Mouse (Mus musculus) limb, embryonic 13.5 days (tissue): ENCODE measurements around the gene Tenm2. TPM values are rescaled to one million over a fixed set of nuclear protein-coding genes. Genes with fewer than 3 reads are reported as not detected.

Experiments
- ATAC-seq: fragments of 200-750 bp; cut with Nextera tagmentation; 2 replicates; pipeline ENCODE4 v1.8.0; 2017; ENCODE audit warnings: low read depth, moderate number of reproducible peaks, moderate TSS enrichment; ENCODE audit not compliant: low FRiP score
- H3K27ac ChIP-seq: fragments of 300-500 bp; sonication (generic); 2 replicates; pipeline ENCODE4 v1.5.1; 2015; ENCODE audit warnings: inconsistent platforms, mild to moderate bottlenecking, moderate library complexity
- H3K27me3 ChIP-seq: fragments of 300-500 bp; sonication (generic); 2 replicates; pipeline ENCODE4 v1.6.1; 2015; ENCODE audit warnings: mild to moderate bottlenecking, inconsistent platforms
- H3K36me3 ChIP-seq: fragments of 300-500 bp; sonication (generic); 2 replicates; pipeline ENCODE4 v1.6.1; 2015; ENCODE audit warnings: inconsistent platforms, mild to moderate bottlenecking, moderate library complexity
- H3K4me1 ChIP-seq: fragments of 300-500 bp; sonication (generic); 2 replicates; pipeline ENCODE4 v1.6.1; 2015; ENCODE audit warnings: inconsistent platforms
- H3K4me2 ChIP-seq: fragments of 300-500 bp; sonication (generic); replicated peaks from 2 replicates; pipeline ENCODE4 v1.6.1; 2015; ENCODE audit warnings: inconsistent platforms, mild to moderate bottlenecking, moderate library complexity
- H3K4me3 ChIP-seq: fragments of 300-500 bp; sonication (generic); 2 replicates; pipeline ENCODE4 v1.5.1; 2015; ENCODE audit warnings: moderate library complexity, mild to moderate bottlenecking, inconsistent platforms
- H3K9ac ChIP-seq: fragments of 300-500 bp; sonication (generic); 2 replicates; pipeline ENCODE4 v1.6.1; 2015; ENCODE audit warnings: mild to moderate bottlenecking, inconsistent platforms
- H3K9me3 ChIP-seq: fragments of 300-500 bp; sonication (generic); 2 replicates; pipeline ENCODE4 v1.6.1; 2016; ENCODE audit warnings: inconsistent platforms
- WGBS: fragments of 180-500 bp; shearing (Covaris S2); methylation state at CpG from one replicate; pipeline ENCODE4 v1.1.7; 2015; 5-methylcytosine and 5-hydroxymethylcytosine counted together
- polyA plus RNA-seq: library from polyadenylated mRNA; unstranded; fragments of >200 nt; fragmentation: Nextera tagmentation; extraction: Ambion mirVana; gene quantifications from 2 replicates; pipeline ENCODE4 v1.2.1, GENCODE M21; 2015

Tenm2 gene
- polyA plus RNA-seq, 1 experiment from 2014 or later = 6.4 TPM

- no peak overlapping the region for H3K4me3 ChIP-seq
- no peaks in the 10 kb centered on the region for H3K27me3 ChIP-seq
- H3K9ac ChIP-seq = no peak overlapping the region
- H3K27ac ChIP-seq = peak overlapping the region; percentile 3; the same call in 1 of the 2 replicates
- no peaks in the 10 kb centered on the region for H3K9me3 ChIP-seq
- 0 out of 2 replicates have a peak, but pooled peaks have one; percentile 44 for ATAC-seq
- no peaks in the 10 kb centered on the region for H3K36me3 ChIP-seq
- whole genome bisulfite sequencing = 67% methylated on average over 17 of the region's 17 CpGs
- H3K4me2 ChIP-seq = no peak overlapping the region
- peaks cover 15% of the 10 kb centered on the region for H3K4me1 ChIP-seq
Observed at GRCm38 (mm10) chr11:36264776-36265466, 970.8 kb downstream of the Tenm2 start.

- Histone ChIP-seq H3K9ac (no peak overlapping the region), H3K4me2 (0 out of 2 replicates have a peak overlapping the region, but pooled peaks have one; percentile 7), H3K27ac (no peak overlapping the region), H3K27me3 (no peaks in the 10 kb centered on the region), H3K36me3 (no peaks in the 10 kb centered on the region), H3K4me1 (peaks cover 15% of the 10 kb centered on the region), H3K9me3 (no peaks in the 10 kb centered on the region), H3K4me3 (no peak overlapping the region)
- 40% methylated on average over 10 of the region's 10 CpGs for WGBS
- no peak for ATAC-seq
Observed at GRCm38 (mm10) chr11:36263840-36264239, 971.9 kb downstream of the Tenm2 start.

GRCm38 (mm10) chr11:36257187-36257586, 978.6 kb downstream of the Tenm2 start:
- peak; percentile 8; the same call in 1 of the 2 replicates for ATAC-seq
- H3K4me2 ChIP-seq = peak overlapping the region; percentile 30
- H3K4me3 ChIP-seq = no peak overlapping the region
- peak overlapping the region; percentile 16; the same call in 1 of the 2 replicates for H3K27ac ChIP-seq
- no peaks in the 10 kb centered on the region for H3K27me3 ChIP-seq
- H3K4me1 ChIP-seq = peaks cover 17% of the 10 kb centered on the region
- no peak overlapping the region for H3K9ac ChIP-seq
- no peaks in the 10 kb centered on the region for H3K36me3 ChIP-seq
- peaks cover 5% of the 10 kb centered on the region; the same call in 1 of the 2 replicates for H3K9me3 ChIP-seq
- WGBS = 26% methylated on average over 5 of the region's 5 CpGs

- ATAC-seq = no peak
- H3K9ac ChIP-seq = no peak overlapping the region
- H3K4me2 ChIP-seq = peak overlapping the region; percentile 30
- no peak overlapping the region for H3K4me3 ChIP-seq
- 38% methylated on average over 5 of the region's 5 CpGs for WGBS
- H3K4me1 ChIP-seq = peaks cover 17% of the 10 kb centered on the region
- no peaks in the 10 kb centered on the region for H3K27me3 ChIP-seq
- H3K9me3 ChIP-seq = peaks cover 5% of the 10 kb centered on the region; the same call in 1 of the 2 replicates
- H3K27ac ChIP-seq = peak overlapping the region; percentile 16; the same call in 1 of the 2 replicates
- H3K36me3 ChIP-seq = no peaks in the 10 kb centered on the region
Observed at GRCm38 (mm10) chr11:36256747-36257146, 979.0 kb downstream of the Tenm2 start.

- WGBS = 89% methylated on average over 2 of the region's 2 CpGs
- no peak for ATAC-seq
- Histone ChIP-seq H3K9ac (no peak overlapping the region), H3K4me1 (peaks cover 17% of the 10 kb centered on the region), H3K9me3 (peaks cover 5% of the 10 kb centered on the region; the same call in 1 of the 2 replicates), H3K4me3 (no peak overlapping the region), H3K4me2 (no peak overlapping the region), H3K27me3 (no peaks in the 10 kb centered on the region), H3K36me3 (no peaks in the 10 kb centered on the region), H3K27ac (no peak overlapping the region)
Observed at GRCm38 (mm10) chr11:36254019-36254418, 981.7 kb downstream of the Tenm2 start.

GRCm38 (mm10) chr11:36250111-36250510, 985.7 kb downstream of the Tenm2 start:
- Histone ChIP-seq H3K9me3 (peaks cover 5% of the 10 kb centered on the region; the same call in 1 of the 2 replicates), H3K27ac (no peak overlapping the region), H3K9ac (no peak overlapping the region), H3K4me3 (no peak overlapping the region), H3K4me2 (no peak overlapping the region), H3K36me3 (no peaks in the 10 kb centered on the region), H3K27me3 (no peaks in the 10 kb centered on the region), H3K4me1 (peaks cover 3% of the 10 kb centered on the region; the same call in 1 of the 2 replicates)
- no peak for ATAC-seq
- 84% methylated on average over 7 of the region's 7 CpGs for WGBS

- H3K36me3 ChIP-seq = no peaks in the 10 kb centered on the region
- no peak overlapping the region for H3K4me3 ChIP-seq
- H3K27ac ChIP-seq = no peak overlapping the region
- H3K4me2 ChIP-seq = no peak overlapping the region
- peaks cover 17% of the 10 kb centered on the region for H3K4me1 ChIP-seq
- no peak for ATAC-seq
- H3K9ac ChIP-seq = no peak overlapping the region
- H3K9me3 ChIP-seq = no peaks in the 10 kb centered on the region
- 70% methylated on average over 3 of the region's 3 CpGs for WGBS
- no peaks in the 10 kb centered on the region for H3K27me3 ChIP-seq
Observed at GRCm38 (mm10) chr11:36246152-36246551, 989.6 kb downstream of the Tenm2 start.

- no peaks in the 10 kb centered on the region for H3K27me3 ChIP-seq
- no peak overlapping the region for H3K4me3 ChIP-seq
- WGBS = 79% methylated on average over 11 of the region's 11 CpGs
- H3K4me2 ChIP-seq = no peak overlapping the region
- H3K27ac ChIP-seq = no peak overlapping the region
- no peaks in the 10 kb centered on the region for H3K36me3 ChIP-seq
- no peak overlapping the region for H3K9ac ChIP-seq
- ATAC-seq = no peak
- no peaks in the 10 kb centered on the region for H3K9me3 ChIP-seq
- H3K4me1 ChIP-seq = peaks cover 17% of the 10 kb centered on the region
Observed at GRCm38 (mm10) chr11:36244491-36244882, 991.3 kb downstream of the Tenm2 start.

GRCm38 (mm10) chr11:36243747-36244490, 991.8 kb downstream of the Tenm2 start:
- peak; percentile 28; the same call in 1 of the 2 replicates for ATAC-seq
- Histone ChIP-seq H3K27me3 (no peaks in the 10 kb centered on the region), H3K36me3 (no peaks in the 10 kb centered on the region), H3K9ac (no peak overlapping the region), H3K4me1 (peaks cover 17% of the 10 kb centered on the region), H3K27ac (peak overlapping the region; percentile 33; the same call in 1 of the 2 replicates), H3K9me3 (no peaks in the 10 kb centered on the region), H3K4me3 (no peak overlapping the region), H3K4me2 (peak overlapping the region; percentile 27; the same call in 1 of the 2 replicates)
- 46% methylated on average over 18 of the region's 18 CpGs for WGBS

- H3K27ac ChIP-seq = no peak overlapping the region
- H3K9me3 ChIP-seq = no peaks in the 10 kb centered on the region
- peaks cover 5% of the 10 kb centered on the region for H3K4me1 ChIP-seq
- no peaks in the 10 kb centered on the region for H3K36me3 ChIP-seq
- no peak overlapping the region for H3K4me3 ChIP-seq
- ATAC-seq = no peak
- H3K9ac ChIP-seq = no peak overlapping the region
- 0 out of 2 replicates have a peak, but pooled peaks cover 9% of the 10 kb centered on the region for H3K27me3 ChIP-seq
- WGBS = 88% methylated on average over 9 of the region's 9 CpGs
- H3K4me2 ChIP-seq = no peak overlapping the region
Observed at GRCm38 (mm10) chr11:36238890-36239289, 996.9 kb downstream of the Tenm2 start.

- Histone ChIP-seq H3K9ac (no peak overlapping the region), H3K27me3 (no peaks in the 10 kb centered on the region), H3K36me3 (no peaks in the 10 kb centered on the region), H3K4me1 (peaks cover 11% of the 10 kb centered on the region), H3K4me3 (no peak overlapping the region), H3K9me3 (no peaks in the 10 kb centered on the region), H3K4me2 (no peak overlapping the region), H3K27ac (no peak overlapping the region)
- no peak for ATAC-seq
- 82% methylated on average over 11 of the region's 11 CpGs for WGBS
Observed at GRCm38 (mm10) chr11:36228654-36229053, 1007.1 kb downstream of the Tenm2 start.

GRCm38 (mm10) chr11:36228196-36228595, 1007.6 kb downstream of the Tenm2 start:
- 90% methylated on average over 6 of the region's 6 CpGs for WGBS
- H3K4me1 ChIP-seq = peaks cover 11% of the 10 kb centered on the region
- no peak overlapping the region for H3K4me2 ChIP-seq
- no peak overlapping the region for H3K27ac ChIP-seq
- no peak for ATAC-seq
- H3K4me3 ChIP-seq = no peak overlapping the region
- no peak overlapping the region for H3K9ac ChIP-seq
- no peaks in the 10 kb centered on the region for H3K9me3 ChIP-seq
- 0 out of 2 replicates have a peak, but pooled peaks cover under 1% of the 10 kb centered on the region for H3K27me3 ChIP-seq
- no peaks in the 10 kb centered on the region for H3K36me3 ChIP-seq
